In the genomic region with DNA sequence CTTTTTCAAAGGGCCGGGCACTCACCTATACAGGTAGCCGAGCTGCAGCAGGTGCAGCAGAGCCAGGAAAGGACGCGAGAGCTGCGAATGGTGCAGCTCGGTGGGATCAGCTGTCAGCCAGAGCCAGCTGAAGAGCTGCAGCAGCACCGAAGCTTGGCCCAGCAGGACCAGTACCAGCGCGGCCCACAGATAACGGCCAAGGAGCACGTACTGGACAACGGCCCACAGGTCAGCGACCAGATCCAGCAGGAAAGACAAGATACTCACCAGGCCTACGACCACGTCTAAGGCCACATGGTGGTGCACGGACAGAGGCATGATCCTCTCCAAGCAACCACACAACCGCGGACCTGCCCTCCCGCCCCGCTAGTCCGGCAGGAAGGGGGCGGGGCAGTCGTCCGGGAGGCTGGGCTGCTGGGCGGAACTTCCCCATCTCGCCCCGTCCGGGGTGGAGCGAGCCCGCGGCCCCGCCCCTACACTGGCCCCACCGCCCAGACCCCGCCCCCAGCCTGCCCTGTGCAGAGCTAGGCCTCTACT, we compare ENCODE assay signal across 8 mouse cellular contexts. TPM values are rescaled to one million over a fixed set of nuclear protein-coding genes. Genes with fewer than 3 reads are reported as not detected.
DNase-seq lines count a peak whose midpoint lies in the region; ATAC-seq and TF ChIP-seq lines count a peak whose summit lies in the region.

TSS of gene Xkr8 (minus strand) at position 399 of the 537 bp plus-strand sequence.

- H3K4me2 ChIP-seq in hindbrain, embryonic 11.5 days (replicated peaks; ENCODE audit: low read depth, low read length): peak within 1 kb of the TSS; percentile 67

- POLR2A ChIA-PET in Patski (lab: Charles Lee): no interaction called here

- 2% methylated on average over 34 of the region's 34 CpGs for WGBS in hindbrain, embryonic 11.5 days

- no peak within 1 kb of the TSS for H3K27ac ChIP-seq in hindbrain, embryonic 11.5 days (ENCODE audit: low read depth, low read length)

- peak within 1 kb of the TSS; percentile 47 for H3K4me3 ChIP-seq in hindbrain, embryonic 11.5 days (ENCODE audit: low read depth, low read length)

- no peaks in the 10 kb centered on the region for H3K9me3 ChIP-seq in hindbrain, embryonic 11.5 days (ENCODE audit: control insufficient read depth, low read length)

- peak; percentile 78 for ATAC-seq in Patski
- ATAC-seq in hindbrain, embryonic 11.5 days (ENCODE audit: low FRiP score): peak; percentile 94

- no peak for TF ChIP-seq CTCF in Patski (IDR thresholded peaks at IDR 0.05)

- CTCF ChIA-PET in Patski (lab: Charles Lee): no interaction called here

- H3K4me1 ChIP-seq in hindbrain, embryonic 11.5 days (replicated peaks; ENCODE audit: control insufficient read depth, insufficient read depth, low read length): no peaks in the 10 kb centered on the region

- H3K9ac ChIP-seq in hindbrain, embryonic 11.5 days (ENCODE audit: low read depth, low read length): peak within 1 kb of the TSS; percentile 51; the same call in 1 of the 2 replicates

- peak; percentile 37 for DNase-seq in Patski (ENCODE audit: low read depth, low spot score)
- DNase-seq in cerebellum, adult 9-11 months: peak; percentile 81
- peak; percentile 59 to 79 for DNase-seq in frontal cortex, postnatal 10 days (ENCODE audit: low spot score in 2 of 2)
- DNase-seq in hindbrain, embryonic 11.5 days (ENCODE audit: low spot score): peak; percentile 91
- DNase-seq in layer of hippocampus, postnatal 14 days (ENCODE audit: low spot score in 2 of 2): peak; percentile 63 to 69
- peak; percentile 94 for DNase-seq in lung, postnatal 4 days
- peak; percentile 90 for DNase-seq in retina, postnatal 1 day
- DNase-seq in urinary bladder, adult 2 months (ENCODE audit: low spot score): peak; percentile 76

- no peaks in the 10 kb centered on the region for H3K36me3 ChIP-seq in hindbrain, embryonic 11.5 days (ENCODE audit: control insufficient read depth, insufficient read depth, low read length)

- in situ Hi-C loops in Patski (cut with MboI; ENCODE audit: low pct_unique_long_range_greater_than_20kb): no loop called here

- H3K27me3 ChIP-seq in Patski: no peaks in the 10 kb centered on the region
- no peaks in the 10 kb centered on the region for H3K27me3 ChIP-seq in hindbrain, embryonic 11.5 days (ENCODE audit: control insufficient read depth, insufficient read depth, low read length)

RNA-seq across cellular contexts. Expression of gene Xkr8, which starts in this region (rescaled TPM):
- 2.9 TPM for polyA plus RNA-seq in Patski (2021)
- polyA plus RNA-seq in hindbrain, embryonic 11.5 days (2014; fragmentation: Nextera tagmentation; extraction: Ambion mirVana): 3.7 and 4.1 TPM in 2 replicates
- total RNA-seq in layer of hippocampus, postnatal 14 days (2021): 1 to 10 TPM; 1.7 to 2.3 TPM
- polyA plus RNA-seq in urinary bladder, adult 2 months (2012; rRNA removed): 3.9 and 6.0 TPM in 2 replicates

Comparison
In these comparisons a context has a peak if more than half of its experiments do, and no peak if none do; other contexts are left out.
1. DNase-seq: peak in every context shown above with its lines; median percentile 94 in lung, postnatal 4 days; 91 in hindbrain, embryonic 11.5 days; 90 in retina, postnatal 1 day; 81 in cerebellum, adult 9-11 months; 76 in urinary bladder, adult 2 months; 69 in frontal cortex, postnatal 10 days; 66 in layer of hippocampus, postnatal 14 days; 37 in Patski.